Mouse (Mus musculus): ENCODE measurements at regions not wholly inside any gene's neighbourhood (a gene's known extent, or its start where the extent isn't known, plus 50 kb on each side); places are given as distances from the start of the nearest gene placed in this dataset.

DNA sequence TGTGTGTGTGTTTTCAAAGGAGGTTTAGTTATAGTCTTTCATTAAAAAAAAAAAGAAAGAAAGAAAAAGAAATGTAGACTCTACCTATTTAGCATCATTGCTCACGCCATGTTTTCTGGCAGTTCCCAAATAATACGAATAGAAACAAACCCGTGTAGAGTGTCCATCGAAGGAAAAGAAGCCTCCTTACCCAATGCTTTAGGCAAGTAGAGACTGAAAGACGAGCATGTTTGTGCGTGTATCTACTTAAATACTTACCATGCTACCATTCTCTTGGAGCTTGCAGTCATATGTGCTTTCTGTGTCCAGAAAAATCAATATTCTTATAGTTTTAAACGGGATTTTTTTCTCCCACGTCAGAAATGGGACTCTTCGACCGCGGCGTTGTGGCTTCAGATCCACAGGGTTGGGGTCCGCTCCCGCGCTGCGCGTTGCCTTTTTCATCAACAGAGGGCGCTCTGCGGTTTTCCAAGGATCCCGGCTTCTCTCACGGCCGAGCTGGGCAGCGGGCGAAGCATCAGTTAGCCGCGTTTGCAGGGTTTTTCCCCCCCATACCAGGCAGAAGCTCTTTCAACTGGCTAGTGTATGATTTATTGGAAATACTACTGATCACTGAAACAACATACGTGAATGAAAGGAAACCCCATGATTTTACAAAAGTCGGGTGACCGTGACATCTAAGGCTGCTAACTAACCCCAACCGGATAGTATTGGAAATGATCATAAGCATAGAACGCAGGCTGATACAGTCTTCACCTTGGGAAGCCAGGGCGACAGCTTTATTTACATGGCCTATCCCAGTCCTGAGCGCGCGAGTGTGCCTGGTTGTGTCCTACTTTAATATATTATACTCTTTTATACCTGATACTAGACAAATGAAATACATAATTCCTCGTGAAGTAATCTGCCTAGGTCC, 156.5 kb upstream of the Sp4 start:
- TF ChIP-seq CTCF (IDR thresholded peaks at IDR 0.05; ENCODE audit: low read depth) (peak; percentile 79), EP300 (optimal IDR thresholded peaks at IDR 0.05) (no peak)
